Mouse (Mus musculus): ENCODE measurements at regions not wholly inside any gene's neighbourhood (a gene's known extent, or its start where the extent isn't known, plus 50 kb on each side); places are given as distances from the start of the nearest gene placed in this dataset.

- ATAC-seq (replicated peaks; ENCODE audit: low FRiP score) = 0 out of 2 replicates have a peak, but pooled peaks have one; percentile 12
These were observed 210.0 kb downstream of the Lmo4 start for GRCm38 (mm10) chr3:143995045-143995444.

GRCm38 (mm10) chr3:143988991-143989390 lies 216.0 kb downstream of the Lmo4 start:
- 80% methylated on average over 4 of the region's 4 CpGs for WGBS
- H3K4me1 ChIP-seq = no peaks in the 10 kb centered on the region
- H3K9me3 ChIP-seq (replicated peaks) = no peaks in the 10 kb centered on the region
- H3K27me3 ChIP-seq = no peaks in the 10 kb centered on the region
- H3K36me3 ChIP-seq = no peaks in the 10 kb centered on the region
- no peak overlapping the region for H3K4me2 ChIP-seq
- no peak for ATAC-seq (replicated peaks; ENCODE audit: low FRiP score)
- H3K9ac ChIP-seq = no peak overlapping the region
- no peak overlapping the region for H3K4me3 ChIP-seq (replicated peaks)
- no peak overlapping the region for H3K27ac ChIP-seq

More at GRCm38 (mm10) chr3:143995045-143995444, 210.0 kb downstream of the Lmo4 start:
- Histone ChIP-seq H3K27ac (no peak overlapping the region), H3K4me1 (no peaks in the 10 kb centered on the region), H3K9ac (no peak overlapping the region), H3K27me3 (no peaks in the 10 kb centered on the region), H3K36me3 (no peaks in the 10 kb centered on the region), H3K4me3 (replicated peaks) (no peak overlapping the region), H3K4me2 (no peak overlapping the region), H3K9me3 (replicated peaks) (no peaks in the 10 kb centered on the region)
- 92% methylated on average over 3 of the region's 3 CpGs for WGBS

- no peaks in the 10 kb centered on the region for H3K9me3 ChIP-seq (replicated peaks)
- H3K27me3 ChIP-seq = no peaks in the 10 kb centered on the region
- no peaks in the 10 kb centered on the region for H3K4me1 ChIP-seq
- H3K4me2 ChIP-seq = no peak overlapping the region
- H3K27ac ChIP-seq = no peak overlapping the region
- WGBS = 93% methylated on average over 5 of the region's 5 CpGs
- H3K9ac ChIP-seq = no peak overlapping the region
- no peak overlapping the region for H3K4me3 ChIP-seq (replicated peaks)
- no peaks in the 10 kb centered on the region for H3K36me3 ChIP-seq
- ATAC-seq (replicated peaks; ENCODE audit: low FRiP score) = no peak
These were observed 217.0 kb downstream of the Lmo4 start for GRCm38 (mm10) chr3:143988037-143988436.

GRCm38 (mm10) chr3:143986798-143987197 lies 218.2 kb downstream of the Lmo4 start:
- H3K9me3 ChIP-seq (replicated peaks) = no peaks in the 10 kb centered on the region
- no peak overlapping the region for H3K4me3 ChIP-seq (replicated peaks)
- WGBS = 99% methylated on average over 2 of the region's 2 CpGs
- no peak overlapping the region for H3K4me2 ChIP-seq
- no peaks in the 10 kb centered on the region for H3K36me3 ChIP-seq
- no peak overlapping the region for H3K9ac ChIP-seq
- no peak overlapping the region for H3K27ac ChIP-seq
- H3K27me3 ChIP-seq = no peaks in the 10 kb centered on the region
- ATAC-seq (replicated peaks; ENCODE audit: low FRiP score) = no peak
- no peaks in the 10 kb centered on the region for H3K4me1 ChIP-seq

GRCm38 (mm10) chr3:143986200-143986506 lies 218.9 kb downstream of the Lmo4 start:
- H3K36me3 ChIP-seq = no peaks in the 10 kb centered on the region
- H3K4me3 ChIP-seq (replicated peaks) = no peak overlapping the region
- H3K27me3 ChIP-seq = no peaks in the 10 kb centered on the region
- no peak overlapping the region for H3K4me2 ChIP-seq
- no peak for ATAC-seq (replicated peaks; ENCODE audit: low FRiP score)
- WGBS = 78% methylated on average over 5 of the region's 5 CpGs
- H3K9me3 ChIP-seq (replicated peaks) = no peaks in the 10 kb centered on the region
- no peaks in the 10 kb centered on the region for H3K4me1 ChIP-seq
- H3K27ac ChIP-seq = no peak overlapping the region
- no peak overlapping the region for H3K9ac ChIP-seq

GRCm38 (mm10) chr3:143985349-143986199 lies 219.4 kb downstream of the Lmo4 start:
- Histone ChIP-seq H3K36me3 (no peaks in the 10 kb centered on the region), H3K9me3 (replicated peaks) (no peaks in the 10 kb centered on the region), H3K4me2 (no peak overlapping the region), H3K9ac (no peak overlapping the region), H3K4me1 (no peaks in the 10 kb centered on the region), H3K27me3 (no peaks in the 10 kb centered on the region), H3K27ac (no peak overlapping the region), H3K4me3 (replicated peaks) (no peak overlapping the region)
- WGBS = 68% methylated on average over 6 of the region's 6 CpGs
- no peak for ATAC-seq (replicated peaks; ENCODE audit: low FRiP score)

GRCm38 (mm10) chr3:143978703-143979102 lies 226.3 kb downstream of the Lmo4 start:
- no peak overlapping the region for H3K4me3 ChIP-seq (replicated peaks)
- H3K4me2 ChIP-seq = no peak overlapping the region
- peak; percentile 90 for ATAC-seq (replicated peaks; ENCODE audit: low FRiP score)
- no peak overlapping the region for H3K9ac ChIP-seq
- H3K9me3 ChIP-seq (replicated peaks) = no peaks in the 10 kb centered on the region
- H3K27ac ChIP-seq = no peak overlapping the region
- H3K36me3 ChIP-seq = no peaks in the 10 kb centered on the region
- H3K4me1 ChIP-seq = no peaks in the 10 kb centered on the region; the same call in 1 of the 2 replicates
- 43% methylated on average over 2 of the region's 2 CpGs for WGBS
- H3K27me3 ChIP-seq = no peaks in the 10 kb centered on the region

GRCm38 (mm10) chr3:143977886-143978447 lies 227.1 kb downstream of the Lmo4 start:
- Histone ChIP-seq H3K4me3 (replicated peaks) (no peak overlapping the region), H3K9ac (no peak overlapping the region), H3K9me3 (replicated peaks) (no peaks in the 10 kb centered on the region), H3K4me2 (no peak overlapping the region), H3K27ac (no peak overlapping the region), H3K36me3 (no peaks in the 10 kb centered on the region), H3K27me3 (no peaks in the 10 kb centered on the region), H3K4me1 (no peaks in the 10 kb centered on the region; the same call in 1 of the 2 replicates)
- ATAC-seq (replicated peaks; ENCODE audit: low FRiP score) = no peak
- 61% methylated on average over 7 of the region's 7 CpGs for WGBS

GRCm38 (mm10) chr3:143973582-143973981 lies 231.4 kb downstream of the Lmo4 start:
- Histone ChIP-seq H3K4me2 (no peak overlapping the region), H3K4me1 (no peaks in the 10 kb centered on the region), H3K36me3 (no peaks in the 10 kb centered on the region), H3K9me3 (replicated peaks) (no peaks in the 10 kb centered on the region), H3K9ac (no peak overlapping the region), H3K27ac (no peak overlapping the region), H3K27me3 (no peaks in the 10 kb centered on the region), H3K4me3 (replicated peaks) (no peak overlapping the region)
- no peak for ATAC-seq (replicated peaks; ENCODE audit: low FRiP score)
- 87% methylated on average over 9 of the region's 9 CpGs for WGBS

- no peak overlapping the region for H3K4me3 ChIP-seq (replicated peaks)
- H3K9ac ChIP-seq = no peak overlapping the region
- no peak overlapping the region for H3K27ac ChIP-seq
- H3K27me3 ChIP-seq = no peaks in the 10 kb centered on the region
- H3K9me3 ChIP-seq (replicated peaks) = no peaks in the 10 kb centered on the region
- H3K36me3 ChIP-seq = no peaks in the 10 kb centered on the region
- ATAC-seq (replicated peaks; ENCODE audit: low FRiP score) = no peak
- no peak overlapping the region for H3K4me2 ChIP-seq
- no peaks in the 10 kb centered on the region for H3K4me1 ChIP-seq
These were observed 232.7 kb downstream of the Lmo4 start for GRCm38 (mm10) chr3:143972351-143972750.

- no peak for ATAC-seq (replicated peaks; ENCODE audit: low FRiP score)
These were observed 234.2 kb downstream of the Lmo4 start for GRCm38 (mm10) chr3:143970771-143971170.

GRCm38 (mm10) chr3:143955508-143955907 lies 249.5 kb downstream of the Lmo4 start:
- H3K36me3 ChIP-seq = no peaks in the 10 kb centered on the region
- H3K4me1 ChIP-seq = no peaks in the 10 kb centered on the region
- no peak overlapping the region for H3K4me2 ChIP-seq
- H3K27ac ChIP-seq = no peak overlapping the region
- H3K27me3 ChIP-seq = no peaks in the 10 kb centered on the region
- no peak overlapping the region for H3K4me3 ChIP-seq (replicated peaks)
- ATAC-seq (replicated peaks; ENCODE audit: low FRiP score) = no peak
- H3K9ac ChIP-seq = no peak overlapping the region
- no peaks in the 10 kb centered on the region for H3K9me3 ChIP-seq (replicated peaks)
- WGBS = 92% methylated on average over 7 of the region's 7 CpGs

More at GRCm38 (mm10) chr3:143970771-143971170, 234.2 kb downstream of the Lmo4 start:
- Histone ChIP-seq H3K4me3 (replicated peaks) (no peak overlapping the region), H3K36me3 (no peaks in the 10 kb centered on the region), H3K9ac (no peak overlapping the region), H3K4me2 (no peak overlapping the region), H3K27ac (no peak overlapping the region), H3K4me1 (no peaks in the 10 kb centered on the region), H3K27me3 (no peaks in the 10 kb centered on the region), H3K9me3 (replicated peaks) (no peaks in the 10 kb centered on the region)
- WGBS = 84% methylated on average over 11 of the region's 11 CpGs
